Mouse (Mus musculus) kidney, embryonic 14.5 days (tissue): ENCODE results near the gene Cdon. TPM values are rescaled to one million over a fixed set of nuclear protein-coding genes. Genes with fewer than 3 reads are reported as not detected.

Experiments
- ATAC-seq: fragments of 200-750 bp; cut with Nextera tagmentation; 2 replicates; pipeline ENCODE4 v1.8.0; 2017; ENCODE audit warnings: moderate number of reproducible peaks, mild to moderate bottlenecking, moderate TSS enrichment, moderate library complexity; ENCODE audit not compliant: low FRiP score, low TSS enrichment
- H3K27ac ChIP-seq: fragments of 300-500 bp; sonication (generic); 2 replicates; pipeline ENCODE4 v1.5.1; 2014; ENCODE audit warnings: low read depth, mild to moderate bottlenecking, low read length, moderate library complexity, mixed read lengths
- H3K27me3 ChIP-seq: fragments of 300-500 bp; sonication (generic); 2 replicates; pipeline ENCODE4 v1.6.1; 2014; ENCODE audit warnings: mild to moderate bottlenecking, low read length; ENCODE audit not compliant: control insufficient read depth, insufficient read depth
- H3K36me3 ChIP-seq: fragments of 300-500 bp; sonication (generic); 2 replicates; pipeline ENCODE4 v1.6.1; 2014; ENCODE audit warnings: low read length, mixed read lengths; ENCODE audit not compliant: control insufficient read depth, insufficient read depth
- H3K4me1 ChIP-seq: fragments of 300-500 bp; sonication (generic); 2 replicates; pipeline ENCODE4 v1.6.1; 2014; ENCODE audit warnings: low read length, mixed read lengths; ENCODE audit not compliant: control insufficient read depth, insufficient read depth
- H3K4me2 ChIP-seq: fragments of 300-500 bp; sonication (generic); replicated peaks from 2 replicates; pipeline ENCODE4 v1.6.1; 2014; ENCODE audit warnings: low read depth, mild to moderate bottlenecking, low read length
- H3K4me3 ChIP-seq: fragments of 300-500 bp; sonication (generic); 2 replicates; pipeline ENCODE4 v1.5.1; 2014; ENCODE audit warnings: mild to moderate bottlenecking, low read length
- H3K9ac ChIP-seq: fragments of 300-500 bp; sonication (generic); 2 replicates; pipeline ENCODE4 v1.6.1; 2014; ENCODE audit warnings: low read depth, mild to moderate bottlenecking, low read length, moderate library complexity
- H3K9me3 ChIP-seq: fragments of 300-500 bp; sonication (generic); 2 replicates; pipeline ENCODE4 v1.6.1; 2016; ENCODE audit warnings: low read length; ENCODE audit not compliant: control insufficient read depth
- WGBS: fragments of 180-500 bp; shearing (Covaris S2); extraction: QIAGEN DNeasy Blood & Tissue Kit; methylation state at CpG from one replicate; pipeline ENCODE4 v1.1.7; 2014; 5-methylcytosine and 5-hydroxymethylcytosine counted together
- polyA plus RNA-seq: library from polyadenylated mRNA; unstranded; fragments of >200 nt; fragmentation: Nextera tagmentation; extraction: Ambion mirVana; gene quantifications from 2 replicates; pipeline ENCODE4 v1.2.1, GENCODE M21; 2014

Cdon gene
- polyA plus RNA-seq, 1 experiment from 2014 or later: 6.2 TPM

- Histone ChIP-seq H3K9me3 (no peaks in the 10 kb centered on the region), H3K27ac (no peak overlapping the region), H3K4me1 (no peaks in the 10 kb centered on the region), H3K27me3 (no peaks in the 10 kb centered on the region), H3K4me3 (no peak overlapping the region), H3K9ac (no peak overlapping the region), H3K36me3 (no peaks in the 10 kb centered on the region), H3K4me2 (no peak overlapping the region)
- no peak for ATAC-seq
- 84% methylated on average over 9 of the region's 9 CpGs for WGBS
These were observed 127.5 kb downstream of the Cdon start for GRCm38 (mm10) chr9:35548455-35548854.

GRCm38 (mm10) chr9:35556494-35557102 lies 135.7 kb downstream of the Cdon start:
- WGBS: 77% methylated on average over 12 of the region's 12 CpGs
- ATAC-seq: no peak
- Histone ChIP-seq H3K36me3 (peaks cover 8% of the 10 kb centered on the region), H3K4me2 (no peak overlapping the region), H3K4me1 (peaks cover 4% of the 10 kb centered on the region; the same call in 1 of the 2 replicates), H3K27ac (no peak overlapping the region), H3K9ac (no peak overlapping the region), H3K27me3 (no peaks in the 10 kb centered on the region; the same call in 1 of the 2 replicates), H3K4me3 (no peak overlapping the region), H3K9me3 (no peaks in the 10 kb centered on the region)

Other genes with a start within 250 kb of the Cdon start
- 93.1 and 99.9 TPM in 2 replicates for gene Dcps, start 245.1 kb upstream of the Cdon start, polyA plus RNA-seq
- gene Srpr, start 221.0 kb upstream of the Cdon start, polyA plus RNA-seq: 89.1 and 125 TPM in 2 replicates
- gene Tirap, start 220.8 kb upstream of the Cdon start, polyA plus RNA-seq: 10.1 and 12.5 TPM in 2 replicates
- gene Foxred1, start 210.1 kb upstream of the Cdon start, polyA plus RNA-seq: 32.5 and 41.7 TPM in 2 replicates
- 38.5 and 38.8 TPM in 2 replicates for gene Fam118b, start 153.3 kb upstream of the Cdon start, polyA plus RNA-seq
- 31.4 and 33.7 TPM in 2 replicates for gene Rpusd4, start 153.3 kb upstream of the Cdon start, polyA plus RNA-seq
- not detected in 2 replicates for gene Gm1113, start 97.1 kb downstream of the Cdon start, polyA plus RNA-seq
- 2.3 and 2.8 TPM in 2 replicates for gene Ddx25, start 137.4 kb downstream of the Cdon start, polyA plus RNA-seq
- 23.6 and 26.3 TPM in 2 replicates for gene Pus3, start 137.5 kb downstream of the Cdon start, polyA plus RNA-seq
- 0.37 and 0.46 TPM in 2 replicates for gene Pate2, start 149.2 kb downstream of the Cdon start, polyA plus RNA-seq
- gene Hyls1, start 149.3 kb downstream of the Cdon start, polyA plus RNA-seq: 16.6 and 17.0 TPM in 2 replicates
- not detected in 2 replicates for gene Pate4, start 190.8 kb downstream of the Cdon start, polyA plus RNA-seq
- 0.14 TPM in 1 of 2 replicates, not detected in the other for gene Pate3, start 227.1 kb downstream of the Cdon start, polyA plus RNA-seq